Mouse (Mus musculus) MEL (cell line): Measurements from ENCODE around the gene Speg. TPM values are rescaled to one million over a fixed set of nuclear protein-coding genes. Genes with fewer than 3 reads are reported as not detected.

Source experiments
- DNase-seq: peaks from one replicate; pipeline ENCODE4 v3.0.0; 2011; ENCODE audit warnings: low read depth, low spot score
- H3K27ac ChIP-seq: 2 replicates; pipeline ENCODE4 v1.5.1; 2012; ENCODE audit warnings: low read depth, mild to moderate bottlenecking, control low read depth, low read length, moderate library complexity; ENCODE audit not compliant: control insufficient read depth
- H3K27me3 ChIP-seq, 2 experiments: fragments of 150-350 bp in 1 of 2; sonication (generic) in 1 of 2; 2 replicates each; pipeline ENCODE4 v1.6.1; 2012; ENCODE audit warnings: low read length in 2 of 2, mild to moderate bottlenecking in 2 of 2, improper control_type of control experiment in 1 of 2, moderate library complexity in 1 of 2; ENCODE audit not compliant: insufficient read depth in 2 of 2, control insufficient read depth in 1 of 2
- H3K36me3 ChIP-seq, 2 experiments: 2 replicates each; pipeline ENCODE4 v1.6.1; 2012 to 2014; ENCODE audit warnings: low read length in 2 of 2, improper control_type of control experiment in 1 of 2, inconsistent platforms in 1 of 2, mild to moderate bottlenecking in 1 of 2; ENCODE audit not compliant: insufficient read depth in 2 of 2, control insufficient read depth in 1 of 2
- H3K4me1 ChIP-seq, 2 experiments: fragments of 150-350 bp in 1 of 2; sonication (generic) in 1 of 2; 2 replicates each; pipeline ENCODE4 v1.6.1; 2012; ENCODE audit warnings: low read length in 2 of 2, improper control_type of control experiment in 1 of 2, mild to moderate bottlenecking in 1 of 2; ENCODE audit not compliant: insufficient read depth in 2 of 2, control insufficient read depth in 1 of 2
- H3K4me3 ChIP-seq, 2 experiments: fragments of 150-350 bp in 1 of 2; sonication (generic) in 1 of 2; 2 replicates each; pipeline ENCODE4 v1.5.1; 2012; ENCODE audit warnings: low read depth in 2 of 2, low read length in 2 of 2, mild to moderate bottlenecking in 2 of 2, moderate library complexity in 2 of 2, control low read depth in 1 of 2, improper control_type of control experiment in 1 of 2; ENCODE audit not compliant: control insufficient read depth in 1 of 2, insufficient read depth in 1 of 2
- H3K79me2 ChIP-seq: 2 replicates; pipeline ENCODE4 v1.6.1; 2012; ENCODE audit warnings: mild to moderate bottlenecking, low read length, moderate library complexity; ENCODE audit not compliant: control insufficient read depth, poor library complexity, insufficient read depth
- H3K9ac ChIP-seq: 2 replicates; pipeline ENCODE4 v1.6.1; 2012; ENCODE audit warnings: low read depth, mild to moderate bottlenecking, control low read depth, low read length, moderate library complexity; ENCODE audit not compliant: control insufficient read depth, poor library complexity, severe bottlenecking
- H3K9me3 ChIP-seq: fragments of 150-350 bp; sonication (generic); replicated peaks from 2 replicates; pipeline ENCODE4 v1.6.1; 2012; ENCODE audit warnings: mild to moderate bottlenecking, low read length, improper control_type of control experiment, moderate library complexity; ENCODE audit not compliant: insufficient read depth
- E2F4 ChIP-seq: IDR thresholded peaks from 2 replicates; pipeline ENCODE4 v1.6.1; 2011; ENCODE audit warnings: low read depth, low read length, improper control_type of control experiment, borderline replicate concordance
- EP300 ChIP-seq, 2 experiments: IDR thresholded peaks; 2 replicates each; pipeline ENCODE4 v1.6.1; 2011; ENCODE audit warnings: improper control_type of control experiment in 2 of 2, low read length in 2 of 2, low read depth in 1 of 2, mild to moderate bottlenecking in 1 of 2
- ETS1 ChIP-seq: IDR thresholded peaks from 2 replicates; pipeline ENCODE4 v1.6.1; 2012; ENCODE audit warnings: low read depth, mild to moderate bottlenecking, inconsistent platforms, low read length, improper control_type of control experiment, moderate library complexity
- GATA1 ChIP-seq: IDR thresholded peaks from 2 replicates; pipeline ENCODE4 v1.6.1; 2011; ENCODE audit warnings: low read depth, low read length, improper control_type of control experiment
- HCFC1 ChIP-seq: IDR thresholded peaks from 2 replicates; pipeline ENCODE4 v1.6.1; 2012; ENCODE audit warnings: low read depth, mild to moderate bottlenecking, inconsistent platforms, low read length, improper control_type of control experiment, moderate library complexity
- KAT2A ChIP-seq: conservative IDR thresholded peaks from 2 replicates; pipeline ENCODE4 v1.6.1; 2012; ENCODE audit warnings: low read depth, low read length, improper control_type of control experiment, inconsistent platforms
- MAFK ChIP-seq: IDR thresholded peaks from 2 replicates; pipeline ENCODE4 v1.6.1; 2011; ENCODE audit warnings: low read depth, mild to moderate bottlenecking, low read length, improper control_type of control experiment, borderline replicate concordance
- MXI1 ChIP-seq: IDR thresholded peaks from 2 replicates; pipeline ENCODE4 v1.6.1; 2011; ENCODE audit warnings: mild to moderate bottlenecking, low read depth, low read length, improper control_type of control experiment
- MYB ChIP-seq: IDR thresholded peaks from 2 replicates; pipeline ENCODE4 v1.6.1; 2011; ENCODE audit warnings: mild to moderate bottlenecking, low read depth, low read length, improper control_type of control experiment
- NRF1 ChIP-seq: IDR thresholded peaks from 2 replicates; pipeline ENCODE4 v1.6.1; 2014; ENCODE audit warnings: low read depth, mild to moderate bottlenecking, inconsistent platforms, low read length, improper control_type of control experiment, moderate library complexity; ENCODE audit not compliant: poor library complexity, insufficient read depth, severe bottlenecking
- POLR2AphosphoS5 ChIP-seq: IDR thresholded peaks from 2 replicates; pipeline ENCODE4 v1.6.1; 2012; ENCODE audit warnings: low read depth, borderline replicate concordance, mild to moderate bottlenecking, inconsistent platforms, low read length, moderate library complexity, mixed read lengths
- RCOR1 ChIP-seq: IDR thresholded peaks from 2 replicates; pipeline ENCODE4 v1.6.1; 2012; ENCODE audit warnings: low read depth, mild to moderate bottlenecking, inconsistent platforms, low read length, improper control_type of control experiment
- SMC3 ChIP-seq: IDR thresholded peaks from 2 replicates; pipeline ENCODE4 v1.6.1; 2011; ENCODE audit warnings: low read depth, low read length, improper control_type of control experiment
- TAL1 ChIP-seq: IDR thresholded peaks from 2 replicates; pipeline ENCODE4 v1.6.1; 2012; ENCODE audit warnings: mild to moderate bottlenecking, inconsistent platforms, low read length, moderate library complexity, mixed read lengths
- TCF12 ChIP-seq: IDR thresholded peaks from 2 replicates; pipeline ENCODE4 v1.6.1; 2014; ENCODE audit warnings: low read depth, mild to moderate bottlenecking, inconsistent platforms, low read length, improper control_type of control experiment, moderate library complexity
- USF2 ChIP-seq, 2 experiments: IDR thresholded peaks; 2 replicates each; pipeline ENCODE4 v1.6.1; 2011 to 2012; ENCODE audit warnings: improper control_type of control experiment in 2 of 2, low read length in 2 of 2, borderline replicate concordance in 1 of 2, inconsistent platforms in 1 of 2, low read depth in 1 of 2, mild to moderate bottlenecking in 1 of 2; ENCODE audit not compliant: insufficient read depth in 1 of 2
- ZKSCAN1 ChIP-seq: IDR thresholded peaks from 2 replicates; pipeline ENCODE4 v1.6.1; 2012; ENCODE audit warnings: low read depth, mild to moderate bottlenecking, inconsistent platforms, low read length, improper control_type of control experiment, moderate library complexity
- ZMIZ1 ChIP-seq: IDR thresholded peaks from 2 replicates; pipeline ENCODE4 v1.6.1; 2012; ENCODE audit warnings: low read depth, mild to moderate bottlenecking, inconsistent platforms, low read length, improper control_type of control experiment, moderate library complexity
- ZNF384 ChIP-seq: IDR thresholded peaks from 2 replicates; pipeline ENCODE4 v1.6.1; 2012; ENCODE audit warnings: low read depth, mild to moderate bottlenecking, inconsistent platforms, low read length, improper control_type of control experiment
- polyA plus RNA-seq, 2 experiments: library from polyadenylated mRNA; stranded (reverse) in 1 of 2; unstranded in 1 of 2; fragments of >175 nt in 1 of 2; fragments of >200 nt in 1 of 2; gene quantifications; 2 replicates each; pipeline versions ENCODE4 v1.2.1 to v1.2.4; 2012; ENCODE audit warnings: low replicate concordance in 2 of 2, low read depth in 1 of 2; ENCODE audit not compliant: insufficient read length in 2 of 2, insufficient read depth in 1 of 2, missing spikeins in 1 of 2
- total RNA-seq: library from RNA; depleted of rRNA; stranded (reverse); fragments of 300-350 nt; gene quantifications from 2 replicates; pipeline ENCODE4 v1.2.3, GENCODE M21; 2012

The Speg gene
- total and polyA plus RNA-seq, 3 experiments: 1.7 to 9.5 TPM; not detected in 1

GRCm38 (mm10) chr1:75337097-75337496, 38.0 kb upstream of the Speg start:
- Histone ChIP-seq H3K9ac (no peak overlapping the region), H3K36me3 (peaks cover 0 to 7% of the 10 kb centered on the region in 2 experiments; a peak in 2 of 4 replicates), H3K27ac (no peak overlapping the region), H3K27me3 (no peaks in the 10 kb centered on the region), H3K4me1 (peaks cover 3 to 12% of the 10 kb centered on the region in 2 experiments; a peak in 3 of 4 replicates), H3K9me3 (no peaks in the 10 kb centered on the region), H3K79me2 (no peaks in the 10 kb centered on the region), H3K4me3 (no peak overlapping the region)
- TF ChIP-seq ETS1 (0 out of 2 replicates have a peak, but pooled peaks have one; percentile 12), ZMIZ1 (no peak), MAFK (no peak), NRF1 (peak; percentile 26; the same call in 1 of the 2 replicates), GATA1 (peak; percentile 82), KAT2A (no peak), TCF12 (peak; percentile 52; the same call in 1 of the 2 replicates), RCOR1 (0 out of 2 replicates have a peak, but pooled peaks have one; percentile 14), ZNF384 (peak; percentile 57), EP300 (IDR thresholded peaks at IDR 0.05; ENCODE audit: low read depth in 1 of 2, low read length in 2 of 2) (peak; percentile 51 to 56)
- DNase-seq: peak; percentile 30

GRCm38 (mm10) chr1:75338091-75338694, 36.9 kb upstream of the Speg start:
- peaks cover 0 to 7% of the 10 kb centered on the region in 2 experiments; a peak in 2 of 4 replicates for H3K36me3 ChIP-seq
- H3K4me1 ChIP-seq: peaks cover 3 to 12% of the 10 kb centered on the region in 2 experiments; a peak in 3 of 4 replicates
- no peaks in the 10 kb centered on the region for H3K27me3 ChIP-seq

GRCm38 (mm10) chr1:75339337-75339736, 35.8 kb upstream of the Speg start:
- Histone ChIP-seq H3K79me2 (no peaks in the 10 kb centered on the region), H3K9ac (no peak overlapping the region), H3K4me3 (no peak overlapping the region), H3K36me3 (peaks cover 0 to 7% of the 10 kb centered on the region in 2 experiments; a peak in 2 of 4 replicates), H3K27ac (no peak overlapping the region), H3K27me3 (peaks cover 0 to 2% of the 10 kb centered on the region in 2 experiments; a peak in 1 of 4 replicates), H3K4me1 (peaks cover 3 to 12% of the 10 kb centered on the region in 2 experiments; a peak in 3 of 4 replicates), H3K9me3 (no peaks in the 10 kb centered on the region)
- DNase-seq: no peak
- no peak for TF ChIP-seq TAL1
- TF ChIP-seq USF2 (IDR thresholded peaks at IDR 0.05; ENCODE audit: borderline replicate concordance in 1 of 2, insufficient read depth in 1 of 2, low read depth in 1 of 2, low read length in 2 of 2): no peak
- TF ChIP-seq HCFC1: no peak
- TF ChIP-seq MXI1: no peak
- no peak for TF ChIP-seq MYB
- TF ChIP-seq SMC3: no peak

More at GRCm38 (mm10) chr1:75338091-75338694, 36.9 kb upstream of the Speg start:
- DNase-seq: no peak
- H3K79me2 ChIP-seq: no peaks in the 10 kb centered on the region
- H3K9ac ChIP-seq: no peak overlapping the region
- no peak for TF ChIP-seq POLR2AphosphoS5
- TF ChIP-seq ZKSCAN1: no peak
- TF ChIP-seq E2F4: no peak
- H3K27ac ChIP-seq: no peak overlapping the region
- no peak overlapping the region for H3K4me3 ChIP-seq
- H3K9me3 ChIP-seq: no peaks in the 10 kb centered on the region
